In the genomic region with DNA sequence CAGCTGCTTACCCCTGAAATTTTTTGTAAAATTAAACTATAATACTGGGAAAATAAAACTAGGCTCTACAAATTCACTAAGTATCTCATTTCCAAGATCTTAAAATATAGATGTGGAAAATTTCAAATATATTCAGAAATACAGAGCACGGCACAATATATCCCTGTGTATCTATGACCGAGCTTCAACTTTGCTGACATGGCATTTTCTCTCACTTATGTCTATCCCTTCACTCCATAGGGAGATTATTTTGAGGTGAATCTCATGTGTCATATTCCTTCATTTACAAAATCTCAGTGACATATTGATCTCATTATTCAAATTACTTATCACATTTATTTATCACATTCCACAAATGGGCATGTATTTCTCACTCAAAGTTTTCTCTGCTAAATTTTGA, we compare ENCODE assay signal across 23 mouse cellular contexts.
"Had no signal": no experiment of that assay in that cellular context is flagged by ENCODE, and none has a peak within 500 bp of the region (broad histone marks: within the 10 kb centered on the region; RNA-seq: fewer than 3 reads in every experiment).

No protein-coding gene starts in this region.

- DNase-seq: cerebellum, adult 9-11 months; cerebellum, postnatal 10 days; cerebellum, postnatal 14 days; cerebellum, postnatal 25 days; cerebellum, postnatal 36 days; embryo, embryonic 11 days; forebrain, postnatal 0 days; gastrocnemius, adult 2 months; gastrocnemius, postnatal 10 days; gastrocnemius, postnatal 14 days; gastrocnemius, postnatal 25 days; gastrocnemius, postnatal 36 days; heart, adult 18-20 months; heart, adult 2 months had no signal

- H3K4me2 ChIP-seq: embryonic facial prominence, embryonic 12.5 days; embryonic facial prominence, embryonic 13.5 days; embryonic facial prominence, embryonic 15.5 days; forebrain, embryonic 12.5 days; forebrain, embryonic 13.5 days; forebrain, embryonic 15.5 days had no signal

- H3K9me3 ChIP-seq: embryonic facial prominence, embryonic 10.5 days; embryonic facial prominence, embryonic 12.5 days; embryonic facial prominence, embryonic 13.5 days; embryonic facial prominence, embryonic 15.5 days; forebrain, embryonic 10.5 days; forebrain, embryonic 12.5 days; forebrain, embryonic 13.5 days; forebrain, embryonic 15.5 days had no signal

- H3K27me3 ChIP-seq: embryonic facial prominence, embryonic 12.5 days; embryonic facial prominence, embryonic 13.5 days; embryonic facial prominence, embryonic 15.5 days; forebrain, embryonic 12.5 days; forebrain, embryonic 13.5 days; forebrain, embryonic 15.5 days had no signal

- H3K4me1 ChIP-seq: embryonic facial prominence, embryonic 15.5 days; forebrain, embryonic 12.5 days; forebrain, embryonic 15.5 days had no signal

- H3K4me3 ChIP-seq: embryonic facial prominence, embryonic 10.5 days; embryonic facial prominence, embryonic 12.5 days; embryonic facial prominence, embryonic 13.5 days; embryonic facial prominence, embryonic 15.5 days; erythroblast, embryonic 14.5 days; forebrain, embryonic 10.5 days; forebrain, embryonic 12.5 days; forebrain, embryonic 13.5 days; forebrain, embryonic 15.5 days; gastrocnemius, adult 2 months; heart, adult 2 months had no signal

- H3K27ac ChIP-seq: embryonic facial prominence, embryonic 10.5 days; embryonic facial prominence, embryonic 12.5 days; embryonic facial prominence, embryonic 13.5 days; embryonic facial prominence, embryonic 15.5 days; forebrain, embryonic 10.5 days; forebrain, embryonic 12.5 days; forebrain, embryonic 13.5 days; forebrain, embryonic 15.5 days; gastrocnemius, adult 2 months; heart, adult 2 months had no signal

- H3K36me3 ChIP-seq: embryonic facial prominence, embryonic 10.5 days; embryonic facial prominence, embryonic 12.5 days; embryonic facial prominence, embryonic 13.5 days; embryonic facial prominence, embryonic 15.5 days; forebrain, embryonic 10.5 days; forebrain, embryonic 12.5 days; forebrain, embryonic 15.5 days had no signal

- H3K9ac ChIP-seq: embryonic facial prominence, embryonic 12.5 days; embryonic facial prominence, embryonic 13.5 days; embryonic facial prominence, embryonic 15.5 days; forebrain, embryonic 12.5 days; forebrain, embryonic 13.5 days; forebrain, embryonic 15.5 days; forebrain, postnatal 0 days had no signal
